ENCODE assay signal across 25 mouse cellular contexts in the genomic region with DNA sequence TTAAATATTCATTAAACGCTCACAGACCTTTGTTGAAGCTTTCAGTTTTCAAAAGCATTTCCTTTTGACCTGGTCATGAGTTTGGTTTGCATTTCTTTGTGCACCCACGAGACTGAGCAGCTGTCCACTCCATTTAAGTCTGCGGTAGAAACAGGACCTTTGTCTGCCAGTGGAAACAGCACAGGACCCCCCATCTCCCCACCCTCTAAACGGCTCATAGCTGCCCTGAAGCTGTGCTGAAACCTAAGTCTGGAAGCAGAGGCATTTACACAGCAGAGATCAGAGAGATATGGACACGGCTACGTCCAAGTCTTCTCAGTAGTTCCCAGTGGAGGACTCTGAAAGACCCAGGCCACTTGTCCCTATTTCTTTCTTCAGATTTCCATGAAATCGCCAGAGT.
DNase-seq lines count a peak whose midpoint lies in the region; ATAC-seq and TF ChIP-seq lines count a peak whose summit lies in the region.
"Had no signal": no experiment of that assay in that cellular context is flagged by ENCODE, and none has a peak within 500 bp of the region (broad histone marks: within the 10 kb centered on the region; RNA-seq: fewer than 3 reads in every experiment).

No protein-coding gene starts in this region.

- no peaks in the 10 kb centered on the region for H3K36me3 ChIP-seq in hindbrain, embryonic 11.5 days (ENCODE audit: control insufficient read depth, insufficient read depth, low read length)
- no peaks in the 10 kb centered on the region for H3K36me3 ChIP-seq in hindbrain, embryonic 12.5 days
- no peaks in the 10 kb centered on the region for H3K36me3 ChIP-seq in kidney, postnatal 0 days (ENCODE audit: insufficient read depth, low read length)
- no peaks in the 10 kb centered on the region for H3K36me3 ChIP-seq in embryonic facial prominence, embryonic 12.5 days
- H3K36me3 ChIP-seq in limb, embryonic 10.5 days = no peaks in the 10 kb centered on the region
- H3K36me3 ChIP-seq: heart, embryonic 12.5 days; limb, embryonic 12.5 days; midbrain, embryonic 12.5 days; neural tube, embryonic 13.5 days; stomach, embryonic 15.5 days had no signal

- no peaks in the 10 kb centered on the region for H3K27me3 ChIP-seq in hindbrain, embryonic 11.5 days (ENCODE audit: control insufficient read depth, insufficient read depth, low read length)
- no peaks in the 10 kb centered on the region for H3K27me3 ChIP-seq in hindbrain, embryonic 12.5 days
- H3K27me3 ChIP-seq in kidney, postnatal 0 days (ENCODE audit: insufficient read depth, low read length) = no peaks in the 10 kb centered on the region
- H3K27me3 ChIP-seq in embryonic facial prominence, embryonic 12.5 days = no peaks in the 10 kb centered on the region
- 0 out of 2 replicates have a peak, but pooled peaks cover 8% of the 10 kb centered on the region for H3K27me3 ChIP-seq in limb, embryonic 10.5 days (ENCODE audit: low read depth, poor library complexity, severe bottlenecking)
- H3K27me3 ChIP-seq: heart, embryonic 12.5 days; limb, embryonic 12.5 days; midbrain, embryonic 12.5 days; neural tube, embryonic 13.5 days; stomach, embryonic 15.5 days had no signal

- 0 out of 2 replicates have a peak overlapping the region, but pooled peaks have one; percentile 9 for H3K27ac ChIP-seq in hindbrain, embryonic 11.5 days (ENCODE audit: low read depth, low read length)
- no peak overlapping the region for H3K27ac ChIP-seq in hindbrain, embryonic 12.5 days
- no peak overlapping the region for H3K27ac ChIP-seq in kidney, postnatal 0 days
- peak overlapping the region; percentile 68 for H3K27ac ChIP-seq in embryonic facial prominence, embryonic 12.5 days
- H3K27ac ChIP-seq in limb, embryonic 10.5 days = peak overlapping the region; percentile 59
- H3K27ac ChIP-seq: hindbrain, embryonic 14.5 days; midbrain, embryonic 12.5 days; neural tube, embryonic 13.5 days; stomach, embryonic 15.5 days had no signal

- H3K4me1 ChIP-seq in hindbrain, embryonic 11.5 days (replicated peaks; ENCODE audit: control insufficient read depth, insufficient read depth, low read length) = no peaks in the 10 kb centered on the region
- peaks cover 23% of the 10 kb centered on the region for H3K4me1 ChIP-seq in hindbrain, embryonic 12.5 days
- H3K4me1 ChIP-seq in kidney, postnatal 0 days (replicated peaks; ENCODE audit: insufficient read depth, low read length) = 0 out of 2 replicates have a peak, but pooled peaks cover 6% of the 10 kb centered on the region
- H3K4me1 ChIP-seq in embryonic facial prominence, embryonic 12.5 days = peaks cover 12% of the 10 kb centered on the region
- peaks cover 55% of the 10 kb centered on the region for H3K4me1 ChIP-seq in limb, embryonic 10.5 days

- H3K4me2 ChIP-seq in hindbrain, embryonic 11.5 days (replicated peaks; ENCODE audit: low read depth, low read length) = no peak overlapping the region
- H3K4me2 ChIP-seq in hindbrain, embryonic 12.5 days (replicated peaks) = no peak overlapping the region; the same call in 1 of the 2 replicates
- H3K4me2 ChIP-seq in kidney, postnatal 0 days (ENCODE audit: low read length) = no peak overlapping the region
- no peak overlapping the region for H3K4me2 ChIP-seq in embryonic facial prominence, embryonic 12.5 days (replicated peaks)
- H3K4me2 ChIP-seq: heart, embryonic 12.5 days; hindbrain, embryonic 14.5 days; limb, embryonic 12.5 days; liver, embryonic 11.5 days; midbrain, embryonic 12.5 days; neural tube, embryonic 13.5 days; stomach, embryonic 15.5 days had no signal

- no peak for ATAC-seq in hindbrain, embryonic 11.5 days (ENCODE audit: low FRiP score)
- ATAC-seq in hindbrain, embryonic 12.5 days (ENCODE audit: low FRiP score) = no peak
- no peak for ATAC-seq in kidney, postnatal 0 days (replicated peaks; ENCODE audit: low FRiP score, low read depth)
- ATAC-seq in embryonic facial prominence, embryonic 12.5 days (ENCODE audit: insufficient number of reproducible peaks, insufficient read depth, low FRiP score, low TSS enrichment) = 0 out of 2 replicates have a peak, but pooled peaks have one; percentile 52
- ATAC-seq: forebrain, embryonic 14.5 days had no signal

- no peak overlapping the region for H3K4me3 ChIP-seq in hindbrain, embryonic 11.5 days (ENCODE audit: low read depth, low read length)
- H3K4me3 ChIP-seq in hindbrain, embryonic 12.5 days = no peak overlapping the region
- no peak overlapping the region for H3K4me3 ChIP-seq in kidney, postnatal 0 days (replicated peaks; ENCODE audit: low read depth, low read length)
- H3K4me3 ChIP-seq in embryonic facial prominence, embryonic 12.5 days = no peak overlapping the region
- H3K4me3 ChIP-seq in limb, embryonic 10.5 days = no peak overlapping the region
- H3K4me3 ChIP-seq: heart, embryonic 12.5 days; limb, embryonic 12.5 days; midbrain, embryonic 12.5 days; neural tube, embryonic 13.5 days; stomach, embryonic 15.5 days had no signal

- no peak for DNase-seq in hindbrain, embryonic 11.5 days (ENCODE audit: low spot score)
- peak; percentile 38 for DNase-seq in kidney, postnatal 0 days (ENCODE audit: low spot score)
- DNase-seq in kidney, adult 9 months = no peak
- no peak for DNase-seq in limb, embryonic 10.5 days (ENCODE audit: low spot score)
- no peak for DNase-seq in adrenal gland, postnatal 25 days
- DNase-seq in right cerebral cortex, postnatal 14 days = no peak
- DNase-seq: adrenal gland, postnatal 36 days; B cell, adult 2 months; cerebellum, adult 8-10 months; cerebellum, postnatal 25 days; gastrocnemius, postnatal 25 days; heart, adult 18-20 months; kidney, adult 8-10 months; lung, postnatal 36 days; right cerebral cortex, postnatal 25 days had no signal

- 47% methylated on average over 7 of the region's 7 CpGs for WGBS in hindbrain, embryonic 11.5 days
- 45% methylated on average over 7 of the region's 7 CpGs for WGBS in hindbrain, embryonic 12.5 days
- 33% methylated on average over 7 of the region's 7 CpGs for WGBS in kidney, postnatal 0 days
- WGBS in embryonic facial prominence, embryonic 12.5 days = 16% methylated on average over 7 of the region's 7 CpGs
- 56% methylated on average over 7 of the region's 7 CpGs for WGBS in limb, embryonic 10.5 days

- no peak overlapping the region for H3K9ac ChIP-seq in hindbrain, embryonic 11.5 days (ENCODE audit: low read depth, low read length)
- no peak overlapping the region for H3K9ac ChIP-seq in hindbrain, embryonic 12.5 days
- H3K9ac ChIP-seq in kidney, postnatal 0 days (ENCODE audit: low read depth, low read length) = no peak overlapping the region
- no peak overlapping the region for H3K9ac ChIP-seq in embryonic facial prominence, embryonic 12.5 days
- H3K9ac ChIP-seq: heart, embryonic 12.5 days; hindbrain, embryonic 14.5 days; limb, embryonic 12.5 days; midbrain, embryonic 12.5 days; neural tube, embryonic 13.5 days; stomach, embryonic 15.5 days had no signal

- no peak for TF ChIP-seq CTCF in kidney, postnatal 0 days (IDR thresholded peaks at IDR 0.05; ENCODE audit: low read depth)

- no peaks in the 10 kb centered on the region for H3K9me3 ChIP-seq in hindbrain, embryonic 11.5 days (ENCODE audit: control insufficient read depth, low read length)
- no peaks in the 10 kb centered on the region for H3K9me3 ChIP-seq in hindbrain, embryonic 12.5 days (replicated peaks)
- no peaks in the 10 kb centered on the region for H3K9me3 ChIP-seq in kidney, postnatal 0 days (replicated peaks; ENCODE audit: low read length)
- no peaks in the 10 kb centered on the region for H3K9me3 ChIP-seq in embryonic facial prominence, embryonic 12.5 days
- H3K9me3 ChIP-seq in limb, embryonic 10.5 days (replicated peaks) = no peaks in the 10 kb centered on the region
- H3K9me3 ChIP-seq: heart, embryonic 12.5 days; limb, embryonic 12.5 days; midbrain, embryonic 12.5 days; neural tube, embryonic 13.5 days; stomach, embryonic 15.5 days had no signal

Comparison
In these comparisons a context has a peak if more than half of its experiments do, and no peak if none do; other contexts are left out.
1. H3K27ac ChIP-seq: peak in hindbrain, embryonic 11.5 days (single experiment), embryonic facial prominence, embryonic 12.5 days (single experiment) and limb, embryonic 10.5 days (single experiment); none in hindbrain, embryonic 12.5 days (single experiment) and kidney, postnatal 0 days (single experiment).